Mouse (Mus musculus) granulocyte monocyte progenitor cell, adult 5-6 weeks (primary cell): ENCODE results near the gene 3110082I17Rik. TPM values are rescaled to one million over a fixed set of nuclear protein-coding genes. Genes with fewer than 3 reads are reported as not detected.
A peak's percentile ranks its signal among the peaks of the same experiment; 100 is the strongest.

ENCODE experiments used
- ATAC-seq: replicated peaks from 2 replicates; pipeline ENCODE4 v1.8.0; 2016; ENCODE audit warnings: mild to moderate bottlenecking, moderate TSS enrichment, inconsistent platforms; ENCODE audit not compliant: poor library complexity, severe bottlenecking
- total RNA-seq, 2 experiments: library from RNA; stranded (forward) in 1 of 2; stranded (reverse) in 1 of 2; fragments of 200-712, 200-1000 nt in 1 of 2; fragments of >200 nt in 1 of 2; fragmentation: Nextera tagmentation in 1 of 2; gene quantifications; 2 replicates each; pipeline ENCODE4 v1.2.3; 2014 to 2017

3110082I17Rik gene
- total RNA-seq, 2 experiments from 2014 or later: 44.6 to 54.1 TPM

DNA sequence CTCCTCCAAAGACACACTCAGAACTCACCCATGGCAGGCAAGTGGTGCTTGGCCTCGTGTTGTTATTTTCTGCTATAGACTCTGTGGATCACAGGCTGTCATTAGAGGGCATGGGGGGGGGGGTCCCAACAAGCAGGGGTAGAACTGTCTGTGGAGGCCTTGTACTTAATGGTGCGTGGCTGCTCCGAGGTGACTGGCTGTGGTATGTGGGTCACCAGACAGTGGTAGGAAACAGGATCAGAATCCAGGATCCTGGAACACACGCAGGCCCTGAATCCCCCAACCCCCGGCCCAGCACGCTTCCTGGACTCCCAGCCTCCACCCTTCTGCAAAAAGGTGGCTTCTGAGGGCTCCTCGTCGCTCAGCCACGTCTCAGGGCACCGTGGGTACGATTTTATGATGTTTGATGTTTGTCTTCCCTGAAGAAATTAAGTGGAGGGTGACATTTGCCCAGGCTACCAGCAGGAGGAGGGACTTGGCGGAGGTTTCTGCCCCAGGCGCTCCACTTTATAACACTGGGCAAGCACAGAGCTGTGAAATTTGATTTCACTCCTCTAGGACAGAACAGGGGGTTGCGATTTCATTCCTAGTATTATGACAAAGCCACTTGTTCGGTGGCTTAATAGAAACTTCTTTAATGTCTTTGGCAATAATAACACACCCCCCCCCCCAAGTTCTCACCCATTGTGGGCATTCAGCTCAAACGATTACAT lies 126.9 kb downstream of the 3110082I17Rik start:
- ATAC-seq: no peak

DNA sequence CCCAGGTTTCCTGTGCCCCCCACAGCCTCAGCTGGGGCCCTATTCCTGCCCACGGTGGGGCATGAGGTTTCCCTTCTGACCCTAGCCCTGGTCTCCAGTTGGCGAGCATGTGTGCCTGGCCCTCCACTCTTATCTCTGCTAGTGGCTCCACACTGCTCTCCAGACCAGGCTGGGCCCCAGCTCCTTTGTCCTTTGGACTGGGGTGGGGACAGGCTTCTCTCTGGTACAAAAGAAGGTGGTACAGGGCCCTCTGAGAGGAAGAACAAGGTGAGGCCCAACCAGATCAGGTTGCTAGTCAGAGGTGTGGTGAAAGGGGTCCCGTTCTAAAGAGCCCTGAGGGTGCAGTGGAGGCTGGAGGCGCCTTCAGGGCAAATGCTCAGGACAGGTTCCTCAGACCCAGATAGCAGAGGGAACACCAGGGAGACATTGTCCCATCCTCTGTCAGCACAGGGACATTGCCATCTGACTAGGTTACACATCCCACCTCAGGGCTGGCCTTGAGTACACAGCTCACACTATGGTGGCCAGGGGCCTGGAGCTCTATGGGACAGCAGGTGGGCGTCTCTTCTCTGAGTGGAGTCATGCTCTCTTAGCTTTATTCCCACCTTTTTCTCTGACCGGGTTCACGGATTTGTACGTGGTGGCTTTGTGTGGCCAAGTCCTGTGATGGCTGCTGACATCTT lies 127.6 kb downstream of the 3110082I17Rik start:
- no peak for ATAC-seq

DNA sequence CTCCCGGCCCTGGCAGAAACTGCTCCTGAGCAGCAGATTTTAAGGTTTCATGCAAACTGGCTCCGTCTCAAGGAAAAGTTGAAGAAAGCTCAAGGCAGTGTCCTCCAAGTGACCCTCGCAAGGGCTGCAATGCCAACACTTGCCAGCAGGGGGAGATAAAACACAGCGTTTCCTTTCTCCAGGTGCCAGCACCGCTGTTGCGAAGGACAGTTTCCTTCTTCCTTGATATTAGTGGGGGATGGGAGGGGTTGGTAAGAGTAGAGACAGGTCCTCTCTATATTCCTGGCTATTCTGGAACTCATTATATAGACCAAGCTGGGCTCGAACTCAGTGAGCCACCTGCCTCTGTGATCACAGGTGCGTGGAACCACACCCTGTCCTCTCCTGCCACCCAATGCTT lies 128.6 kb downstream of the 3110082I17Rik start:
- peak; percentile 58 for ATAC-seq

- no peak for ATAC-seq
Measured at GRCm38 (mm10) chr5:139330766-139331165, 129.6 kb downstream of the 3110082I17Rik start.

DNA sequence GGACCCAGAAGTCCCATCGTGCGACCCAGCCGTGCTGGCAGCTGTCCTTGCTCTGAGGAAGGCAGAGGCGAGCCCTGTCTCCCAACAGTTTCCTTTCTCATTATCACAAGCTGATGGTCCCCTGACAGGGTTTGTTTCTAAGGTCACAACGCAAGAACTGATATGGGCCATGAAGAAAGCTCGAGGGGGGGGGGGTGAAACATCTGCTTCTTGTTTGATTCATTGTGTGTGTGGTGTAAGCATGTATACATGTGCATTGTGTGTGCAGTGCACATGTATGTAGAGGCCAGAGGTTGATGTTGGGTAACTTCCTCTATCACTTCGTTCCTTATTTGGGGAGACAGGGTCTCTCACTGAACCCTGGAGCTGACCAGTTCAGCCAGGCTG lies 132.7 kb downstream of the 3110082I17Rik start:
- peak; percentile 45 for ATAC-seq

- ATAC-seq: peak; percentile 39
Measured at GRCm38 (mm10) chr5:139326986-139327633, 133.2 kb downstream of the 3110082I17Rik start.

- no peak for ATAC-seq
Measured at GRCm38 (mm10) chr5:139326111-139326696, 134.1 kb downstream of the 3110082I17Rik start.

- peak; percentile 26 for ATAC-seq
Measured at GRCm38 (mm10) chr5:139325395-139325966, 134.8 kb downstream of the 3110082I17Rik start, which contains the start of gene Adap1. TSS of gene Adap1 (minus strand) at chr5:139325622.

- ATAC-seq: peak; percentile 56
Measured at GRCm38 (mm10) chr5:139324691-139325394, 135.5 kb downstream of the 3110082I17Rik start.

- ATAC-seq: peak; percentile 43
Measured at GRCm38 (mm10) chr5:139324045-139324491, 136.3 kb downstream of the 3110082I17Rik start.

- no peak for ATAC-seq
Measured at GRCm38 (mm10) chr5:139323260-139323924, 136.9 kb downstream of the 3110082I17Rik start.

- no peak for ATAC-seq
Measured at GRCm38 (mm10) chr5:139321331-139321730, 139.0 kb downstream of the 3110082I17Rik start.

DNA sequence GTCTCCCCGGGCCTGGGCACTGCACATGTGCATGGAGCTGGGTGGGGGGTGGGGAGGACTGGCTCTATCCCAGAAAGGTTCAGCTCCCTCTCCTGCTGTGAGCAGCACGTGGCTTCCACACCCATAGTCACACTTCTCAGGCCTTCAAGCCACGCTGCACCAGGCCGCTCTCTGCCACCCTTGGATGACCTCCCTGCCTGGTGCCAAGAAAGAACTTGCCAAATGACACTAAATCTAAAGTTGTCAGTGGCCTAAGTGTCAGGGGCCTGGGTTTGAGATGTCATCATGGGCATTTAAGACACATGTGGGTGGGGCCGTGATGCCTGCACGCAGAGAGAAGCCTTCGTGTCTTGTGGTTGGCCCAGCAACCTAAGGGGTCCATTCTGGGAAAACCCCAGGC lies 139.9 kb downstream of the 3110082I17Rik start:
- no peak for ATAC-seq

DNA sequence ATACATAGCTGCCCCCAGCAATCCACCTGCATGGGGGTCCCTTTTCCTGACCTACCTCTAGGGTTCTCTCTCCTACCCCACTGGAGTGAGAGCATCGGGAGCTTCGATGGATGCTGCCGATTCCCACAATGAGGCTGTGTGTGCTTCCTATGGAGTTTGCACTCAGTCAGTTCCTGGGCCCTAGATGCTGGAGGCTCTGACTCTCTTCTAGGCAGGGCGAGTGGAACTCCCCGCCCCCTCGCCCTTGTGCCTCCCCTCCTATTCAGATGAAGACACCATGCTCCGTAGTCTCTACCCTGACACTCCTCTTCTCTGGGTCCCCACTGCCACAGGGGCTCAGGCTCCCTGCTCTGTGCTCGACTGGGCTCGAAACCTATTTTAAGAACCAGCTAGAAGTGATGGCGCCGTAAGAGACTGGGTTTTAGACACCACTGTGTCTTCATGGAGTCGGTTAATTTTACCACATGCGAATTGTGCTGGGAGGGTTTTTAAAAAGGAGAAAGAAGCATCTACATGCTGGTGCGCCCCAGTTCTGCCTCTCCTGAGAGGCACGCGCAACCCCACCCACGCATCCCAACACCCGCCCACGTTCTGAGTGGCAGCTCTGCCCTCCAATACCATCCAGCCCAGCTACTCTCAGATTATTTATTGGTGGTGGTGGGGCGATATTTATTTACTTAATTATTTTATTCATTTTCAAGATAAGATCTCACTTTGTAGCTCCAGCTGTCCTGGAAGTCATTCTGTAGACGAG lies 142.4 kb downstream of the 3110082I17Rik start:
- ATAC-seq: no peak

- no peak for ATAC-seq
Measured at GRCm38 (mm10) chr5:139316982-139317675, 143.2 kb downstream of the 3110082I17Rik start.

- peak; percentile 29; the same call in 1 of the 2 replicates for ATAC-seq
Measured at GRCm38 (mm10) chr5:139314941-139315642, 145.2 kb downstream of the 3110082I17Rik start.

- ATAC-seq: no peak
Measured at GRCm38 (mm10) chr5:139313536-139313935, 146.8 kb downstream of the 3110082I17Rik start.
